Mouse (Mus musculus) embryonic fibroblast, embryonic 13.5 days (primary cell): ENCODE results near the gene Rbms1.

Experiments
- CTCF ChIP-seq: IDR thresholded peaks from 2 replicates; pipeline ENCODE4 v1.5.1; 2011; ENCODE audit warnings: mild to moderate bottlenecking, control low read depth, low read length, moderate library complexity, borderline replicate concordance; ENCODE audit not compliant: insufficient read depth
- POLR2A ChIP-seq: IDR thresholded peaks from 2 replicates; pipeline ENCODE4 v1.6.1; 2011; ENCODE audit warnings: low read depth, mild to moderate bottlenecking, control low read depth, low read length, moderate library complexity

GRCm38 (mm10) chr2:60865869-60866268 is 97.1 kb downstream of the Rbms1 start:
- TF ChIP-seq POLR2A = no peak
- no peak for TF ChIP-seq CTCF
